Mouse (Mus musculus) lung, embryonic 16.5 days (tissue): ENCODE results near the gene Hdac7. TPM values are rescaled to one million over a fixed set of nuclear protein-coding genes. Genes with fewer than 3 reads are reported as not detected.

Experiments used
- ATAC-seq: fragments of 200-750 bp; cut with Nextera tagmentation; 2 replicates; pipeline ENCODE4 v1.8.0; 2017; ENCODE audit warnings: low read depth, mild to moderate bottlenecking, moderate library complexity
- H3K27ac ChIP-seq: fragments of 300-500 bp; sonication (generic); 2 replicates; pipeline ENCODE4 v1.5.1; 2014; ENCODE audit warnings: mild to moderate bottlenecking, control low read depth, low read length
- H3K27me3 ChIP-seq: fragments of 300-500 bp; sonication (generic); 2 replicates; pipeline ENCODE4 v1.6.1; 2014; ENCODE audit warnings: low read depth, low read length, mixed read lengths; ENCODE audit not compliant: control insufficient read depth, insufficient read depth
- H3K36me3 ChIP-seq: fragments of 300-500 bp; sonication (generic); 2 replicates; pipeline ENCODE4 v1.6.1; 2014; ENCODE audit warnings: low read length; ENCODE audit not compliant: control insufficient read depth, insufficient read depth
- H3K4me1 ChIP-seq: fragments of 300-500 bp; sonication (generic); replicated peaks from 2 replicates; pipeline ENCODE4 v1.6.1; 2014; ENCODE audit warnings: low read length, mixed read lengths; ENCODE audit not compliant: control insufficient read depth, insufficient read depth
- H3K4me2 ChIP-seq: fragments of 300-500 bp; sonication (generic); 2 replicates; pipeline ENCODE4 v1.6.1; 2014; ENCODE audit warnings: low read depth, low read length, control low read depth
- H3K4me3 ChIP-seq: fragments of 300-500 bp; sonication (generic); 2 replicates; pipeline ENCODE4 v1.5.1; 2014; ENCODE audit warnings: mild to moderate bottlenecking, low read length, control low read depth
- H3K9ac ChIP-seq: fragments of 300-500 bp; sonication (generic); 2 replicates; pipeline ENCODE4 v1.6.1; 2014; ENCODE audit warnings: low read length, control low read depth
- H3K9me3 ChIP-seq: fragments of 300-500 bp; sonication (generic); 2 replicates; pipeline ENCODE4 v1.6.1; 2016; ENCODE audit warnings: low read length; ENCODE audit not compliant: control insufficient read depth
- WGBS: fragments of 180-500 bp; shearing (Covaris S2); extraction: QIAGEN DNeasy Blood & Tissue Kit; methylation state at CpG from one replicate; pipeline ENCODE4 v1.1.7; 2014; 5-methylcytosine and 5-hydroxymethylcytosine counted together
- polyA plus RNA-seq: library from polyadenylated mRNA; unstranded; fragments of >200 nt; fragmentation: Nextera tagmentation; extraction: Ambion mirVana; gene quantifications from 2 replicates; pipeline ENCODE4 v1.2.1, GENCODE M21; 2015

Gene Hdac7
- polyA plus RNA-seq = 44.2 and 48.5 TPM in 2 replicates

DNA sequence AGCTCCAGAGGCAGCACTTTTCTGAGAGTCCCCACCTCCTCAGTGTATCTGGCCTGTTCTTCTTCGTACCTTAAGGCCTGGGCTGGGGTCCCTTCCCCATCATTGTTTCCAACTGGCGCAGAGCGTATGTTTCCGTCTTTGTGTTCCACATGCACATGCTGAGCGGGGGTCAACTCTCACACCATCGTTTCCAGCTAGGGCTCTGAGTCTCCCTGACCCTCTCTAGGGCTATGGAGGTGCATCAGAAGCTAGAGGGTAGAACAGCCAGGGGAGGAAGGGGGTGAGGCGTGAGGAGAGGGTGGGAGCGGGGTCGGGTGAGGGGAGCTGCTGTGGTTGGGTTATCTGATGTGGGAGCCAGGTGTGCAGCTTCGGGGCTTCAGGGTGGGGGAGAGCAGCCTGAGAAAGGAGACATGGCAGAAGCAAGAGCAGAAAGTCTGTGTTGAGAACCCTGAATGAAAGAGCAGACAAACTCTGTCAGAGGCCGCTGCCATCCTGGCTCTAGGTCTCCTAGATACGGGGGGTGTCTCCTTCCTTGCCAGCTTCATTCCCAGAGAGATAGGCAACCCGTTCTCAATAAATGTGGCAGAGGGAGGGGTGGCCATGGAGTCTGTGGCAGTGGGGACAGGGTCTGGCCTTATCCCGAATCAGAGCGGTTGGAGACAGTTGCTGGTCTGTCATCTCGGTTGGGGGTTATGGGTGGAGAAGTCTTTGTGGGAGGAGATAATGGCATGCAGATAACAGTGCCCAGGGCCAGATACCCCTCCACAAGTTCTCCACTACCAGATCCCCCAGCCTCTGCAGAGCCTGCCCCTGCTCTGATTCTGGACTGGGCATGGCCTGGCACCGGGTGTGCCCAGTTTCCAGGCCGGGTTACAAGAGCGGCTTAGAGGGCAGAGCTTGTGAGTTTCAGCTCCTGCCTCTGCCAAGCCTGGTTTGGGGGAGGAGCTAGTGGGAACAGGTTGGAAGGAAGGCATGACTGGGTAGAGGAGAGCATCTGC lies at the start of gene Hdac7:
Gene Hdac7, minus strand, starts transcription at position 466 of the 998 bp plus-strand sequence.
- H3K27ac ChIP-seq = no peak within 1 kb of the TSS
- no peaks in the 10 kb centered on the region for H3K9me3 ChIP-seq
- 67% methylated on average over 19 of the region's 19 CpGs for WGBS

DNA sequence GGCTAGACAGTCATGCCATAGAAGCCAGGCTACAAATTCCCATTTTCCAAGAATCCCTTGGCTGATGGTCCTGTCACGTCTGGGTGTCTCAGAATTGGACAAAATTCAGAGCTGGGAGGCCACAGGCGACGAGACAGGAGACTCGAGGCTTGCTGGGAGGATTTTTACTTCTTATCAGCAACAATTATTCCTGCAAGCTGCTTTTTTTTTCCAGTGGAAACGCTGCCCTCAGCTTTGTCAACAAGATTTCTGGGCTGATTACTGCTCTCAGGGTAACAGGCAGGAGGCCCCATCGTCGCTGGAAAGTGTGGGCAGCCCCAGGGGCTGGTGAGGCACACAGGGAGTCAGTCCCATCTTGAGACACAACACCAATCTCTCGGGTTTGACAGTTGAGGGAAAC lies 48.2 kb upstream of the Hdac7 start:
- H3K4me2 ChIP-seq = no peak overlapping the region
- H3K27me3 ChIP-seq = no peaks in the 10 kb centered on the region
- H3K27ac ChIP-seq = no peak overlapping the region
- H3K4me1 ChIP-seq = no peaks in the 10 kb centered on the region
- H3K9me3 ChIP-seq = no peaks in the 10 kb centered on the region
- no peaks in the 10 kb centered on the region for H3K36me3 ChIP-seq
- no peak overlapping the region for H3K9ac ChIP-seq
- H3K4me3 ChIP-seq = no peak overlapping the region
- WGBS = 32% methylated on average over 8 of the region's 8 CpGs
- ATAC-seq = no peak

More for the DNA sequence above, at the start of gene Hdac7:
- Histone ChIP-seq H3K4me1 (peaks cover 14% of the 10 kb centered on the region), H3K4me2 (no peak within 1 kb of the TSS), H3K4me3 (no peak within 1 kb of the TSS), H3K27me3 (no peaks in the 10 kb centered on the region), H3K9ac (no peak within 1 kb of the TSS), H3K36me3 (no peaks in the 10 kb centered on the region)
- no peak for ATAC-seq

DNA sequence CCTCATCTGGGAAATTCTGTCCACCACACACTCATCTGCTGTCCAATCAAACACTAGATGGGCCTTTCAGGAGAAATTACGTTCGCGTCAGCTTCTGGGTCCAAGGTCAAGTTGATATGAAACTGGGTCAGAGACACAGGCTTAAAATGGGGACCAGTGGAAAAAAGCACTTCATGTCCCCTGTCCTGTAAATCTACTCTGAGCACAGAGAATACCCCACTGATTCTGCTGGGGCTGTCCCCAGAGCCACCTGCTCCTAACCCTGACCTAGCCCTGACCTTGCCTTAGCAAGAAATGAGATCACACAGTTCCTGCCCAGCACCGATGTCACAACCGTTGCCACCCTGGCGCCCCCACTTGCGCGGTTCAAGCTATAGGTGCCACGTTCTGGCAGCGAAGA lies 46.1 kb upstream of the Hdac7 start:
- H3K36me3 ChIP-seq = no peaks in the 10 kb centered on the region
- H3K4me1 ChIP-seq = no peaks in the 10 kb centered on the region
- H3K4me2 ChIP-seq = no peak overlapping the region
- no peak for ATAC-seq
- WGBS = 83% methylated on average over 10 of the region's 10 CpGs
- no peak overlapping the region for H3K9ac ChIP-seq
- no peaks in the 10 kb centered on the region for H3K9me3 ChIP-seq
- no peak overlapping the region for H3K4me3 ChIP-seq
- H3K27me3 ChIP-seq = no peaks in the 10 kb centered on the region
- no peak overlapping the region for H3K27ac ChIP-seq

GRCm38 (mm10) chr15:97890017-97890416 lies 45.7 kb upstream of the Hdac7 start:
- ATAC-seq = no peak
- H3K4me2 ChIP-seq = no peak overlapping the region
- no peak overlapping the region for H3K9ac ChIP-seq
- H3K4me1 ChIP-seq = no peaks in the 10 kb centered on the region
- no peaks in the 10 kb centered on the region for H3K36me3 ChIP-seq
- H3K9me3 ChIP-seq = no peaks in the 10 kb centered on the region
- no peak overlapping the region for H3K4me3 ChIP-seq
- no peaks in the 10 kb centered on the region for H3K27me3 ChIP-seq
- WGBS = 47% methylated on average over 11 of the region's 11 CpGs
- H3K27ac ChIP-seq = no peak overlapping the region

DNA sequence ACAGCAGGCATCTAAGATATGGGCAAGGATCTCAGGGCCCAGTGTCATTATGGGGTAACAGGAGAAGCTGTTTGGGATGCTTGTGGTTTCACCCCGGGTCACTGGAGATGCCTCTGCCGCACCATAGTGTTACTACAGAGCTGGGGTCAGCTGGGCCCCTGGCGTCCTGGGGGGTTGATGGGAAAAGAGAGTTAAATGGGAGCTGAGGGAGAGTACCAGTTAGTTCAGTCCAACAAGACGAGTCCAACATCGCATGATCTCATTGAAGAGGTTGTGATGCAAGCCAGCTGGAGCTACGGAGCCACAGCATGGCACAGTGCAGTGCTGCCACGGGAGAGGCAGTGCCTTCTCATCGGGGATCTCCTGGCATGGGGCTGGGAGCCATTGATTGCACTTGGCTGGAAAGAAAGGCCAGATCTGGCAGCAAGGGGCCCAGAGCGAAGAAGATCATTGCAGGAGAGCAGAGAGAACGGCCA lies 43.3 kb upstream of the Hdac7 start:
- Histone ChIP-seq H3K27ac (no peak overlapping the region), H3K27me3 (no peaks in the 10 kb centered on the region), H3K9me3 (no peaks in the 10 kb centered on the region), H3K4me3 (no peak overlapping the region), H3K9ac (no peak overlapping the region), H3K36me3 (no peaks in the 10 kb centered on the region), H3K4me1 (no peaks in the 10 kb centered on the region), H3K4me2 (no peak overlapping the region)
- no peak for ATAC-seq
- WGBS = 72% methylated on average over 10 of the region's 10 CpGs

- Histone ChIP-seq H3K4me1 (no peaks in the 10 kb centered on the region), H3K27me3 (no peaks in the 10 kb centered on the region), H3K4me2 (no peak overlapping the region), H3K9ac (no peak overlapping the region), H3K36me3 (no peaks in the 10 kb centered on the region), H3K9me3 (no peaks in the 10 kb centered on the region), H3K27ac (no peak overlapping the region), H3K4me3 (no peak overlapping the region)
- 88% methylated on average over 8 of the region's 8 CpGs for WGBS
- no peak for ATAC-seq
These were observed 37.1 kb upstream of the Hdac7 start for GRCm38 (mm10) chr15:97881423-97881822.

DNA sequence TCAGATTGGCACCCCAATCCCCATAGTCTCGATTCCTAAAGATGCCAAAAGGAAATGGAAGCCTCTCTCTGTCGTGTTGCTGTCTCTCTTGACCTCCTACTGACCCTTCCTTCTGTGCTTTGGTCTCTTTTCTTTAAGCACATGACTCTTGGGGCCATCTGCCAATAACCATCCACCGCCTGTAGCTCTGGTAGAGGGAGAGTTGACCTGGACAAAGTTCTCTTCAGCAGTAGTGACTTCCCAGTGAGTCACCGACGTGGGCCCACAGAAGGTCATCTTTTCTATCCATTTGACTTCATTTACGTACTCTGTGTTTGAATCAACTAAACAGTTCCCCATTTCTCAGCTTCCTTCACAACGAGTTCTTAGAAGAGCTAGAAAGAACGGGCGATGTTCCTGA lies 36.1 kb upstream of the Hdac7 start:
- H3K4me1 ChIP-seq = no peaks in the 10 kb centered on the region

GRCm38 (mm10) chr15:97878696-97879328 lies 34.5 kb upstream of the Hdac7 start:
- H3K27ac ChIP-seq = no peak overlapping the region
- 54% methylated on average over 7 of the region's 7 CpGs for WGBS
- H3K4me2 ChIP-seq = no peak overlapping the region

More for the DNA sequence above, 36.1 kb upstream of the Hdac7 start:
- 72% methylated on average over 9 of the region's 9 CpGs for WGBS
- Histone ChIP-seq H3K9me3 (no peaks in the 10 kb centered on the region), H3K4me2 (no peak overlapping the region), H3K27ac (no peak overlapping the region), H3K9ac (no peak overlapping the region), H3K27me3 (no peaks in the 10 kb centered on the region), H3K4me3 (no peak overlapping the region), H3K36me3 (no peaks in the 10 kb centered on the region)
- ATAC-seq = no peak

GRCm38 (mm10) chr15:97875784-97876183 lies 31.5 kb upstream of the Hdac7 start:
- Histone ChIP-seq H3K4me3 (no peak overlapping the region), H3K4me2 (no peak overlapping the region), H3K36me3 (no peaks in the 10 kb centered on the region), H3K4me1 (no peaks in the 10 kb centered on the region), H3K27me3 (no peaks in the 10 kb centered on the region), H3K9ac (no peak overlapping the region), H3K9me3 (no peaks in the 10 kb centered on the region), H3K27ac (no peak overlapping the region)
- no peak for ATAC-seq
- WGBS = 73% methylated on average over 8 of the region's 8 CpGs

More at GRCm38 (mm10) chr15:97878696-97879328, 34.5 kb upstream of the Hdac7 start:
- H3K9me3 ChIP-seq = no peaks in the 10 kb centered on the region
- H3K36me3 ChIP-seq = no peaks in the 10 kb centered on the region
- ATAC-seq = no peak
- H3K4me1 ChIP-seq = no peaks in the 10 kb centered on the region
- H3K9ac ChIP-seq = no peak overlapping the region
- H3K4me3 ChIP-seq = no peak overlapping the region
- no peaks in the 10 kb centered on the region for H3K27me3 ChIP-seq
